Mouse (Mus musculus) lung, postnatal 25 days (tissue): Measurements from ENCODE around the gene Gpr39.

Source experiments
- DNase-seq: peaks from one replicate; pipeline ENCODE4 v3.0.0; 2022; ENCODE audit warnings: low spot score

The Gpr39 gene

DNA sequence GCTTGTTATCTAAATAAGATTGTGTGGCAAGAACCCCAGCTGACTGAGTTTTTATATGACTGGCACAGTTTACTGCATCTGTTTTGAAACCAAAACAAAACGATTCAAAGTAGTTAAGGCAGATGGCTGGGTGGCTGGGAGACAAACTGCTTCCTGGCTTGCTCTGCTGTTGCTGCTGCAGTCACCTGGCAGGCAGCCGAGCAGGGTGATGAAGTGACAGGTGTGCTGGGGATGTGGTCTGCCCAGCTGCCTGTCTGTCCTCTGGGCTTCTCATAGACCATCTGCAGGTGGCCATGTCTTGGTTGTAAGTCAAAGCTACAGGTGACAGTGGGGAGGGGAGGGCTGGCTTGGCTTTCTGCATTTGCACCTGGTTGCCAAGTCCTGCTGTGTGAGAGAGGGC, 131.6 kb downstream of the Gpr39 start:
- no peak for DNase-seq

DNA sequence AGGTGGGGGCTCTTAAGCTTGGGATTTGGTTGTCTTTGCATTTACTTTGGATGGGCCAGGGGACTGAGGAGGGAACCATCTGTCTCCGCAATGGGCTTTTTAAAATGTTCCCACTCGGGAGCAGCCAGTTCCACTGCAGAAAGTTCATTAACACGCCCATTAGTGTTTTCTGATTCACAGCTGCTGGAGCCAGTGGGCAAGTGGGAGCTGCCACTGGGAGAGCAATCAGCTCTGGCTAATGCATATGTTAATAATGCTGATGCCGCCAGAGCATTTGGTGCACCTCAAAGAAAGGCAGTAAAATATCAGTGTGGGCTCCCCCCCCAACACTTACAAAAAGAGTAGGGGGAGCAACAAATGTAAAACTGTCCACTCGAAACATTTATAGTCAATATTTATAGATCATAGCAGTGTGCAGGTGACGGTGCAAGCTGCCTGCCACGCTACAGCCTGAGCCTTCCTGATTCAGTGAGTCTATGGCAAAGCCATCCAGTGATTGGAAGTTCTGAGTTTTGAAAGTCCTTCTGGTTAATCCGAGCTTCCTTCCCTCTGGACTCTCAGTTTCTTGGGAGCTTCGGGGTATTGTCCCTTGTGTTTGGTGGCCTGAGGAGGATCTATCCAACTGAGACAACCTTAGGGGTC, 136.5 kb downstream of the Gpr39 start:
- DNase-seq: no peak

DNA sequence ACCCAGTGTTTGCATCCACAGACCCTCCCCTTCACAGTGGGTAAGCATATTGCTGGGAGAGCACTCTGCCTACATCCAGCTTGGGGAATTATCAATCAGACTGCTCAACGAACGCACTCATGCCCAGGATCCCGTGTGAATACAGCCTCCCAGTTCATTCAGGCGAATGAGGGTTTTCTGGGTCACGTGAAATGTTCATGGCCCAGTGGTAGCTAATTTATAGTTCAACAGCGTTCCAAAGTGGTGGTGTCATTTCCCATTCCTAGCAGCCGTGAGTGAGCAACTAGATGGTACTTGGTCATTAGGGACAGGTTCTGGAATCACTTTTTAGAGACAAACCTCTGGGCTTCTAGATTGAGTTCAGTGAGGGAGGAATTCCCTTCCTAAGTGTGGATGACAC, 144.3 kb downstream of the Gpr39 start:
- DNase-seq: no peak

DNA sequence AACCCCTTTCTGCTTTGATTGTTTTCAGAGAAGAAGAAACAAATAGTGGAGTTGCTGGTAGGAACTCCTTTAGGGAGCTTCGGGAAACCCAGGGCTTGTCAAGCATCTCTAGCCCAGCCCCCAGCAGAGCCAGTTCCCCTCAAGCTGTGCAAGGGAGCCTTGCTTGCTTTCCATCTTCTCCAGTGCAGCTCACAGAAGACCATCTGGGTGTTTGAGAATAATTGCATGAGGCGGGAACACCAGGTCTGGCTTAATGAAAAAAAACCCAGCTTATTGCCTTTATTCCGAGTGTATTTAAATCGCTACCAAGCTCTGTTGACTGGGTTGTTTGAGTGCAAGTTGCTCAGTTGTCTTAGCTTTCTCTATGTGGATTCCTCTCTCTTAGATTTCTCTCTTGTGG, 146.8 kb downstream of the Gpr39 start:
- no peak for DNase-seq

DNA sequence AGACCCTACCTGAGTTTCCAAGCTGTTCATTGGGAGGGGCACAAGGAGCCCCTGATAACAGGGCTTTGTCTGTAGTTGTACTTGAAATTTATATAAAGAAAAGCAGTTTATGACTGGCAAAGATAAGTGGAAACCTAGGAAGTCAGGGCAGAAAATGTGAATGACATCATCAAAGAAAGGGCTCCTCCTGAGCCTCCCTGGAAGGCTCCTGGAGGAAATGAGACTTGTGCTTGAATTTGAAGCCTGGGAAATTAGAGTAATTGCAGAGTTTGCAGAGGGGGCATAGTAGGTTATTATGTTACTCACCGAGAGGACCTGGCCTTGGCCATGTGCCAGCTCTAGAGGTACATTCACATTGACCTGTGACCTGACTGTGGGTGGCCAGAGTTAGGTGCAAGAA, 160.7 kb downstream of the Gpr39 start:
- DNase-seq: no peak

DNA sequence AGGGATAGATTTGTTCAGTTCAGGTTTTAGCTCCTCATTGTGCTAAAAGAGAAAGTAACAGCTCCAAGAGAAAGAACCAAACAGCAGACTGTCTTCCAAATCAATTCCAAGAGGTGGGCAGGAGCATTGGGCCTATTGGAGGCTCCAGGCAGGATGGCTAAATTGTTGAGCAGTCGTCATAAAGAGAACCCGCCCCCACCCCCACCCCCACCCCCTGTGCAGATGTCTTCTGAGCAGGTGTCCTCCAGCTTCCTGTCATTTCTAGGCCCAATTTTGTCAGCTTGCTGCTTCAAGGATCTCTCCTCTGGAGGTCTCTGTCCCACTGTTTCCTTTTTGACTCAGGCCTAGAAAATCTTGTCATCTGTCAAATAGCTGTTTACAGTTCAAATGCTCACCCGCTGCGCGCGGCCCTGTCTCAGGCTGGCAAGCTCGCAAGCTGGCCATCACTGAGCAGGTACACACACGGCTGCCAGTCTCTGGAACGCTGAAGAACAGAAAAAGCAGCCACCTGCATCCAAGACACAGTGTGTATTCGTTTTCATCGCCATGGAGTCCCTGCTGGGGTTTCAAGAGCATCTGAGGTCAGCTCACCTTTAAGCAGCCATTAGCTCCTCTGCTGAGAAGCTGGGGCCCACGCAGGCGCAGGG, 163.1 kb downstream of the Gpr39 start:
- no peak for DNase-seq

DNA sequence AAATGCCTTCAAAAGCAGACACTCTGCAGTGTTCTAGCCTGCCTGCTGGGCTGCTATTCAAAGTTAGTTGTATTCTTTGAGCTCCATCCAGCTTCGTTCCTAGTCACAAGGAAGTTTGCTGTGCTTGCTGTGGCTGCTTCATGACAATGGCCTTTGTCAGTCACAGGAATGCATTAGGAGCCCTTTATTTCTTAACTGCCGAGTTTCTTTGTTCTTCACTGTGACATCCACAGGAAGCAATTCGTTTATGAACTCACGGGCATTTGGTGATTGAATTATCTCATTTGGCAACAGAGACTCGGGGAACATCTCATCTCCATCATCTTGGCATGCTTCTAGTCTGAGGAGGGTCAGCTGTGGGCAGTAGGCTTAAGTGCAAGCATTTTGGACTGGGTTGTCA, 177.9 kb downstream of the Gpr39 start:
- DNase-seq: no peak

DNA sequence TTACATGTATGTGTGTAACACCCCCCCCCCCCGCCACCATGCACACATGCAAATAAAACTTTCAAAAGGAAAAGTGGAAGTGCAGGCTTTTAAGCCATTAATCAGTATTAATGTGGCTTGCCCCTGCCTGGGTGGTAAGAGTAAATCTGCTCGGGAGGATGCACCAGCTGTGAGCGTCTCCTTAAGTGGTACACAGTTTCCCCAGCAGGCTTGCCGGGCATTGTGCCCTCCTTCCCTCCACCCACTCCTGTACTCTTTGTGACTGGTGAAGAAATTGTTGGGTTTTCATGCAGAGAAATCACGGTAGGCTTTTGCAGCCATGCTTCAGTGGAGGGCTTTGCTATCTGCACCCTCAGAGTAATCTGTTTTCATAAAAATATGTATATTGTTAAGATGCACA, 181.8 kb downstream of the Gpr39 start:
- no peak for DNase-seq

DNA sequence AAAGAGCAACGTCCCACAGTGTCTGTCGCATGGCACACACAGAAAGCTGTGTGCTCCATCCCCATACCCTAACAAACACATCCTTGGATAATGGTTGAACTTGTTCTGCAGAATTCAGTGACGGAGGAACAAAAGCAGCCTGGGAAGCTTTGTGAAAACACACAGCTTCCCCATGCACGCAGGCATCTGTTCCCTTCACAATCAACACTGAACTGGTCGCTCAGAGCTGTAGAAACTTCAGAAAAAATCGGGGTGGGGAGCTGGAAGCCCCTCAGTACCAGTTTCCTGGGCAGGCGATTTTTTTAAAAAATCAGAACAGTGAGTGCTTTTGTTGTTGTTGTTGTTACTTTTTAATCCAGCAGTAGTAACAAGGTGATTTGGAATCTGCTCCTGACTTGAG, 193.3 kb downstream of the Gpr39 start:
- DNase-seq: no peak

DNA sequence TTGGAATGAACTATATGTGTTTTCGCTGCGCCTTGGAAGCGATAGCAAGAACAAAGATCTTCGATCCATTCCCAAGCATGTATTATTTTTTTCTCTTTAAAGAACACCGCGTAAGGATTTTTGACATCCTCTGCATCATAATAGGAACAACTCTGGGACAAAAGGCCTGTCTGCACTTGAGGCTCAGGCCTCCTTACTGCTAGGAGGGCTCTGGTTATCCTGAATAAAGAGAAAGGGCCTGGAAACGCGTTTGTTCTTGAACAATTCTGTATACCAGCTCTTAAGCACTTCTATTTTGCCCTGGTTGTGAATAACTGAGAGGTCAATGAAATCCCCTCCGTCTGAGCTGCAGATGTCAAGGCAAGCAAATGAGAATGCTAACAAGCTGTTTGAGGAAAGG, 216.4 kb downstream of the Gpr39 start:
- no peak for DNase-seq

DNA sequence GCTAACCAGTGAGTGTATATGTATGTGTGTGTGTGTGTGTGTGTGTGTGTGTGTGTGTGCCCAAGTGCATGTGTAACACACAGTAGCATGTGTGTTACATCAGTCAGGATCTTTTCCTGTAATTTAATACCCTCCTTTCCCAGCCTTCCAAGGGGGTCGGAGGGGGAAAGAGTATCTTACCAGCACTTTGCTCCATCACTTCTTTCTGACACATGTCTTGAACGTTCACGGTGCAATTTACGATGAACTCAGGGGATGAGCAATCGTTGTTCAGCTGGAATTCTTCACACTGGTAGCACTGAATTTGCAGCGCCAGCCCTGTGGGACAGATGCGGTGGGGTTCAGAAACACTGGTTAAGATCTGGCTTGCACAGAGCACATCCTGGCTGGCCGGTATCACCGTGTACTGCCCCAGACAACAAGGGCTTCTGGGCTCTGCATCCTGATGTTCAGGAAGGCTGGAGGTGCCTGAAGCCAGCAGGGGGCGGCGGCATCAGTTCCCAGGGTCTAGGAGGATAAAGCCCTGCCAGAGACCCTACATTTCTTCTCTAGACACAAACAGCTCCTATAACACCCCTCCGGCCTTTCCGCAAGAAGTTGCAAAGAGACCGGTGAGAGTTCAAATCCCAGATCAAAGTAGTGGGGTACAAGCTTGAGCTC, 233.5 kb downstream of the Gpr39 start:
- DNase-seq: no peak

DNA sequence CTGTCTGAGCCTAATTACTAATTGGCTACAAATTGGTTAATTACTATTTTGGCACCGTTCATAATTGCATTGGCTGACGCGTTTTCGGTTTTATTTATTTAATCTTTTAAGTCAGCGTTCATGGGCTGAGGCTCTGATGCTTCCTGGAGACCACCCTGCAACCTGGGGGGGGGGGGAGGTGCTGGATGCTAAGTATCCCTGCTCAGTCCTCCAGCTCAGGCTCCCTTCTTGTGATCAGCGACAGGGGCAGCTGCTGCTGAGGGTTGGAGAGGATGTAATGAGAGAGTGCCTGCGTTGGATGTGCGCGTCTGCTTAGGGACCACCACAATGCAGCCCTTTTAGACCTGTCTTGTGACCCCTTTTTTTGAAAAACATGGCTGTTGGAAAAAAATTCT, 234.1 kb downstream of the Gpr39 start:
- DNase-seq: no peak

DNA sequence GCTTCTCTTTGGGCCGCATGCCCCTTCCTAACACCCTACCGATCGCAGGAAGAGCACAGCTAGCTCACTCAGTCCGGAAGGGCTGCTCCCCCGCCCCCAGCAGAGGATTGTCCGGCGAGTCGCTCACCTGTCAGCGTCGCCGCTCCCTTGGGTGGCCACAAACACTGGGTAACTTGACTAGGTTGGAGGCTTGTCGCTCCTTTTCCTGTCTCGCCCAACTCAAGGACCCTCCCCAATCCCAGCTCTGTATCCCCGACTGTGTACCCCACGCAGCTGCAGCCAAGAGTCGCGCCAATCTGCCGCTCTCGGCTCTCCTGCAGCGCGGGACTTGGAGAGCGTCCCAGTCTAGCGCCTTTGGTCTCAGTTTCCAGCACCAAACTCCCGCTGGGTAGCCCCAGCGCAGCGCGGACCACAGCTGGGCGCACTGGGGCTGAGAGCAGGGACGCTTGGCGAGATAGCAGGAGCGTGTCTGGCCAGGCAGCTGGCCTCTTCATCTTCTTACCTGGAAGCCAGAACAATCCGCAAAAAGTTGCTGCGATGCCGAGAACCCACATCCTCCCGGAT, 234.6 kb downstream of the Gpr39 start:
- DNase-seq: no peak

DNA sequence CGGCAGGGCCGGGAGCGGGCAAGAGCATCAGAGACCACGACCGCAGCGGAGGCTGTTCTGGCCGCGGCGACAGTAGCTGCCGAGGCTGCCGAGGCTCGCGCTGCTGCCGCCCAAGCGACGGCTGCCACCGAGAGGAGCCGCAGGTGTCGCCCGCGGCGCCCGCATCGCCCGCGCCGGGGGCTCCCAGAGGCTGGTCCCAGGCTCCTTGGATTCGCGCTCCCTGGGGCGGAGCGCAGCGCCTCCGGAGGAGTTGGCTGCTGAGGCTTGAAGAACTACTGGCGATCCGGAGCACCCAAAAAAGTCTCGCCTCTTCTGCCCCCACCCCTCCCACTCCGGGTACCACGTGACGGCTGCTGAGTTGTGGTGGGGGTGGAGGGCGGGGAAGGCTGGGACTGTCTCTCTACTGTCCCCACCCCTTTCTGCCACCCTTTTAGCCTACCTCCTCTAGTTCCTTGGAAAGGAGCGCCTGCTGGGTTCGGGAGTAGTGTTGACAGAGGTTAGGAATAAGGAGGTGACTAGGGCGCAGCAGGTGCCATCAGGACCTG, 235.2 kb downstream of the Gpr39 start:
- DNase-seq: peak; percentile 30

DNA sequence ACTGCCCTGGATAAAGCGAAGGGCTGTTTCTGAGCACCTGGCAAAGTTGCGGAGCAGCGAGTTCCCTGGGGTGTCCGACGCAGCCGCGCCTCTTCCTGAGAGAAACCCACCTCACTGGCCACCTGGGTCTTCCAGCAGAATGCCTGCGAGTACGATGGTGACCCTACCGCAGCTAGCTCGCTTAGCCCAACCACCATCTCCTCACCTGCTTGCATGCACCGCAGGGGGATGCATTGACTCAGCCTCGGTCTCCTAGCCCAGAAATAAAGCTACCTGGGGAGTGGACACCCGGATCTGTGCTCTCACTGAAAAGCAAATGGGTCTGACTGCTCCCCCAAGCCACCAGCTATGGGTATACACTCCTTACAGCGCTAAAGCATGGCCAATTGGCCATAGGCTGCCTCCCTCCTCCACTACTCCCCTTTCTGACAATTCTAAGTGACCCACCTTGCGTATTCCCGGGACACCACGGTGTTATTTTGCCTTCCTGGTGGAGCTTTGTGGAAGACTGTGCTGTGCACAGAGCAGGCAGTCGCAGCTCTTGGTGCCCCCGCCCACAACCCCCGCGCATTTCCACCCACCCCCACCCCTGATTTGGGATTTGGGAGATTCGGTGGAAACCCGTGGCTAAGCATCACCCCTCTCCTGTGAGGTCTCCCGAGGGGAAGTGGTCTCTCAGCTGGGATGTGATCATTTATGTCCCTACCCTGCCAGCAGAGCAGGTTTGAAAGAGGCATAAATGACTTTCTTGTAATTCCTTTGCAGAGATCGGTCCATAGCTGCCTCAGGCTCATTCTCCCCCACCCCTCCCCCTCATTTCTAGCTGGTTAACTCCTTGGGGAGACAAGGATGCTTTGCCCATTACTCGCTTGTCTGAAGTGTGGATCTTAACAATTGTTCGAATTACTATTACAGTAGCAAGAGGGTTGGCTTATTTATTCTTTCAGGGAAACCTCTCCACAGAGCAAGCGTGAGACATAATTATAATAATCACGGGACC, 236.1 kb downstream of the Gpr39 start, which contains the start of gene Lypd1:
Lypd1 (minus strand) TSS at position 501 of the 1,000 bp plus-strand sequence.
- no peak for DNase-seq

DNA sequence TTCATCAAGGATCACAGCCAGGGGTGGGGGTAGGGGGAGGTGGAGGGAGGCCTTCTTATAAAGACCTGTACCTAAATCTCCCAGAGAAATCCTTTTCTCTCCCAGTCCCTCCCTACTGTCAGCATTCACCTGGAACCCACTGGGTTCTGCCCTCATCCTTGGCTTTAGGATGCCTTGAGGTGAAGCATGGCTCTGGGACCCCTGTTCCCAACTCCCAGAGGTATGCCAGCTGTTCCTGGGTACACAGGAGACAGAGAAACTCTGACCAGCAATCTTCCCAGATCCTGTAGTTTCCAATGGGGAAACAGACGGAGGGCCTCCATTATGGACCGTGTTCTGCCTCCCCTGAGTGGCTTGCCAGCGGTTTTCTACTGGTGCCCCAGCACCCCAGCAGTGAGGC, 243.9 kb downstream of the Gpr39 start:
- DNase-seq: no peak

DNA sequence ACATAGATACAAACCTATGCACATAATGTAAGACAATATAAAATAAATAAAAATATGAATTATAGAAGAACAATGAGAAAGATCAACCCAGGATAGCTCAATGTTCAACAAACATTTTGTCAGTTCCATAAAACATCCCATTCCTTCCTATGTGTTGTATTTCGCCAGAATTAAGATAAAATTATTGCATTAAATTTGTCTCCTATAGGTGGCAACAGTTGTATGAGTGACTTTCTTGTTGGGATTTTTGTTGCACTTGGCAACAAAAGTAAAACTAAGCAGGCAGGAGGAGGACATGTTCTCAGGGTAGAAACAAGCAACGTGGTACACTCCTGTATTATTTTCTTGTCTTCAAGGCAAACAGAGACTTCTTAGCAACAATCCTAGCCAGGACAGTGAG, 246.3 kb downstream of the Gpr39 start:
- DNase-seq: no peak
